Mouse (Mus musculus): ENCODE measurements around the gene Asb17.

DNA sequence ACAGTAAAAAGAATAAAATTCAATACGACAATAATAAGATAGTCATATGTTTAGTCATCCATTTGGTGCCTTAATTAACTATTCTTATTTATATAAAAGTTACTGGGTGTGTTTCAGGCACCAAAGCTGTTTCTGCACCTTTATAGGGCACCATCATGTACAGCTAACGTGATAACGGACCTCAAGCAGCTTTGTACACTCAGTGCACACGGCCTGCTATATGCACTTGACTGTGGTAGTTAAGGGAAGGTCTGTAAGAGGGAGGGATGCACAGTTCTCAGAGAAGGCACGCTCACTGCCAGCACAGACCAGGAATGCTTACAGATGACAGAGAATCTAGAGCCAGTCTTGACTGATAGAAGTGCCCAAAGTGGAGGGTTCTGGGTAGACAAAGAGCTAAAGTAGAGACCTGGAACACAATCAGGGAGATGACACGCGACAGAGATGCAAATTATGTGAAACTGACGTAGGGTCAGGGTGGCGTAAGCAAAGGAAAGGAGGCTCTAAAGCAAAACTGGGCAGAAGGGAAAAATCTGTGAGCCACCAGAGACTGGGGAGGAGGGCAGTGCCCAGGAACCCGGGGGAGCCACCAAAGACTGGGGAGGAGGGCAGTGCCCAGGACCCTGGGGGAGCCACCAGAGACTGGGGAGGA lies 14.5 kb downstream of the Asb17 start:
- TF ChIP-seq POLR2A (IDR thresholded peaks at IDR 0.05; ENCODE audit: low read depth, low read length): no peak
- no peak for TF ChIP-seq CTCF (IDR thresholded peaks at IDR 0.05; ENCODE audit: extremely low read depth, insufficient read depth, insufficient read length, insufficient replicate concordance)
